Mouse (Mus musculus) granulocyte monocyte progenitor cell, adult 5-6 weeks (primary cell): ENCODE results near the gene Lyar. TPM values are rescaled to one million over a fixed set of nuclear protein-coding genes. Genes with fewer than 3 reads are reported as not detected.

Experiments used
- ATAC-seq: replicated peaks from 2 replicates; pipeline ENCODE4 v1.8.0; 2016; ENCODE audit warnings: mild to moderate bottlenecking, moderate TSS enrichment, inconsistent platforms; ENCODE audit not compliant: poor library complexity, severe bottlenecking
- total RNA-seq, 2 experiments: library from RNA; stranded (forward) in 1 of 2; stranded (reverse) in 1 of 2; fragments of 200-712, 200-1000 nt in 1 of 2; fragments of >200 nt in 1 of 2; fragmentation: Nextera tagmentation in 1 of 2; gene quantifications; 2 replicates each; pipeline ENCODE4 v1.2.3; 2014 to 2017

The Lyar gene
- total RNA-seq (2014; fragmentation: Nextera tagmentation) (92.9 and 121 TPM in 2 replicates), total RNA-seq (2017) (133 and 160 TPM in 2 replicates)

- peak; percentile 86 for ATAC-seq
Measured at GRCm38 (mm10) chr5:38220328-38220912, at the start of gene Lyar, which contains the start of gene Zbtb49. Lyar (plus strand) TSS chr5:38220470. Zbtb49 (minus strand) TSS chr5:38220457.

- ATAC-seq = no peak
Measured at GRCm38 (mm10) chr5:38173766-38174165, 46.5 kb upstream of the Lyar start.

DNA sequence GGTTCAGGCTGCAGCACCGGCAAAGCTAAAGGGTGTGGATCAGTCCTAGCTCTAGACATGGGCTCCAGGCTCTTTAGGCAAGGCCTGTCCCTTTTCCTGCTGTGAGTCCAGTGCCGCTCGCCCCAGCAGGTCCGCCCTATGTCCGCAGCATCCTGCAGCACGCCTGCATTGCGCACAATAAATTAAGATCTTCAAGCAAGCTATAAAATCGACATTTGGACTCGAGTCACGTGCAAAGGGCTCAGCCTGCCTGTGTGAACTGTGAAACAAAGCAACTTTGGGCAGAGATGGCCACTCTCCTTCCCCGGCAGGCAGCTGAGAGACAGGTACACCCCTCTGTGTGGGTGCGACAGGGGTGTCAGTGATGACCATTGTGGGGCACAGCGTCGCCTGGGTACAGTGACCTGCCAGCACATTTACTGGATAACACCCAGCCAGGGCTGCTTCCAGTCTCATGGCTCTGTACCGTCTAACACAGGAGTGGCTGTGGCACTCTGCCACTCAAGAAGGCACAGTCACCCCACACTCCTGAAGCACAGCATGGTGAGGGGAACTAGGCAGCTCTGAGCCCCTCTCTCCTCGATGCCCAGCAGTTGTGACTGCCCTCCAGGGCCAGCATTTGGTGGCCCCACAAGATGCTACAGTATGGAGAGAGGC, 45.9 kb upstream of the Lyar start:
- no peak for ATAC-seq

DNA sequence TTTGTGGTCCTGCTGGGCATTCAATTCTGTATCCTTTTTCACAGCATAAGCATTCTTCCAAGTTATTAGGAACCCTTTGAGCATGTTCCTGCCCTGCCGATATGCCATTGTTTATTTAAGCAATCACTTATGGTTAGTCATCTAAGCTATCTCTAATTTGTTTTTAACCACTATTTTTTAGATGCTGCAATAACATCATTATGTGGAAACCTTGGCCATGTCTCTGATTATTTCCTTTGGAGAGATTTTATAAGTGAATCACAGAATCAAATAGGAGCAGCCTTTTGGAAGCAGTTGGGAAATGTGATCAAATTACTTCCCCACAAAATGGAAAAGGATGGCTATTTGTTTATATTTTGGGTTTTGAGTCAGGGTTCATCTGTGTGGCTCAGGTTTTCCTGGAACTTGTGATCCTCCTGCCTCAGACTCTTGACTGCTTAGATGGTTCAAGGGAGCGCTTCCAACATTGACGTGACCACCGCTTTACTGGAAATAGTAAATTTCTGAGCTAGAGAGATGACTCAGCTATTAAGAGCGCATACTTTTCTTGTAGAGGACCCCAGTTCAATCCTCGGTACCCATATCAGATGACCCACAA, 35.5 kb upstream of the Lyar start:
- ATAC-seq = no peak

DNA sequence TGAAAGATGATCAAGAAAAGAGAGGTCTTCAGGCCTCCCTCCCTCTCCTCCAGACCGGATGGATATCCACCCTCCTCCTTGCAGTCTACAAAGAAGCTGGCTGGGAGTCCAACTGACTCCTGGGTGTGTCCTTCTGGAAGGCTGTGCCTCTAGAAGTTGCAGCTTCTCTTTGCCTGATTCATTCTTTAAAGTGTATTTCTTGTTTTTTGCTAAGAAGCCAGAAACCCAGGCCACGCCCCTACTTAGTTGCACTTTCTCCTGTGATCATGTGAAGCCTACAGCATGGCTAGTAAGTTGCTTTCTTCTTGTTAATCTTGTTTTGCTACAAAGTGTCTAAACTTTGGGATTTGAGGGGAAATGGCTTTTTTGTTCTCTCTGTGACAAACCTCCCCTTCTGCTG, 33.3 kb upstream of the Lyar start:
- ATAC-seq = no peak

DNA sequence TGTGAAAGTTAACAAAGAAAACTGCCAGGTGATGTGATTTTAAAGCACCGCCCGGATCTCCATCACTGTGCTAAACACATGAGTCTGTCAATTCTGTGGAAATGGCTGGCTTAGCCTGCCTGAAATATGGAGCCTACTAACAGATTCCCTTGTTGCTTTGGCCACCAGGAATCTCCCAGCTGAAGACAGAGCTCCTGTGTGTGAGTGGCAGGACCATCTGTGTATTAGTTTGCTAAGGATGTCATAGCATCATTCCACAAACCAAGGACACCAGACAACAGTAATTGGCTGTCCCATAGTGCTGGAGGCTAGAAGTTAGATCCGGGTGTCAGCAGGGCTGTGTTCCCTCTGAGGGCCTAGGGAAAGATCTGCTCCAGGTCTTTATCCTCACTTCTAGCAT, 29.4 kb upstream of the Lyar start:
- ATAC-seq = no peak

DNA sequence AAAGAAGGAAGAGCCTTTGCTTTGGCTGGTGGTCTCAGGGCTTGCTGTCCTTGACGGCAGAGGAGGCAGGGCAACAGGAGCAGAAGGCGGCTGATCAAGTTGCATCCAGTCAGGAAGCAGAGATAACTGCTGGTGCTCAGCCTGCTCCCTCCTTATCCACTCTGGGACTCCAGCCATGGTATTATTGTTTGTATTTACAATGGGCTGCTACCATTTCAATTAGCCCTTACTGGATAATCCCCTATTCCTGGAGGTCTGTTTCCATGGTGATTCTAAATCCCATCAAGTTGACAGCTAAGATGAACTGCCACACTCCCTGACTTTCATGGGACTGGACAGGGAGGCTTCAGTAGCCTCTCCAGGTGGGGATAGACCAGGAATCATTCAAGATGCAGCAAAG, 25.3 kb upstream of the Lyar start:
- no peak for ATAC-seq

DNA sequence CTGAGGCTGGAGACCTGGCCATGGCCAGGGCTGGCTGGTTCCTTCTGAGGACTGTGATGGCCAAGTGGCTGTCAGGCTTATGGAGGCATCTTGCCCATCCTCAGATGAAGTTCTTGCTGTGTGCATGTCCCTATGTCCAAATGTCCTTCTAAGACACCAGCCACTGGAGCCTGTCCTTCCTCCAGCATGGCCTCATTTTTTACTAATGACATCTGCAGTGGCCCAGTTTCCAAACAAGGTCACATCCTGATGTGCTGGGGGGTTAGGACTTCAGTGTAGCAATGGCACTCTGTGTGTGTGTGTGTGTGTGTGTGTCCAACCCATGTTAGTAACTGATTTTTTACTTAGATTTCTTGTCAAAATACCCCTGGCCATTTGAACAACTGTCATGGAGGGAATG, 24.3 kb upstream of the Lyar start:
- no peak for ATAC-seq

DNA sequence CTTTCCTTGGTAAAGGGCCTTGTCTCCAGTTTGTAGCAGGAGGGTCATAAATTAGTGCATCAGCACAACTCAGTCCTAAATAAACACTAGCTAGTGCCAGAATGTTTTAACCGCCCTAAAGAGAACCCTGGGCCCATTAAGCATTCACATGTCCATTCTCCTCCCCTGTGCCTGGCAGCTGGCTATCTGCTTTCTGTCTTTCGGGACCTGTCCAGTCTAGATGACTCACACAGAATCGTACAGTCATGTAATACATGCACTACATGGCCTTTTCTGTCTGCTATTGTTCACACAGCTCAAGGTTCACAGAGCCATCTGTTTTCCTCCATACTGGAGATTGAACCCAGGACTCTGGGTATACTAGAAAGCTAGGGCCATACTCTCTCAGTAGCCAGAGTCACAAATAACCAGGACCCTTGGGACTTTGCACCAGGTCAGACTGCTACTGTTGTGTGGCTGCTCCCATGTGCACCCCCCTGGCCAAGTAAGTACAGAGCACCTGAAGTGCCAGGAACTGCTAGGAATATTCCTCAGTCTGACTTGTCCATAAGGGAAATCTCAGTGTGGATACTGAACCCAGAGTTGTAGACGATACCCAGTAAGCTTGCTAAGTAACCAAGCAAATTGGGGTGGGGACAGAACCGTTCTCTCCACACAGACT, 23.3 kb upstream of the Lyar start:
- no peak for ATAC-seq

- ATAC-seq = peak; percentile 85
Measured at GRCm38 (mm10) chr5:38197482-38197823, 22.8 kb upstream of the Lyar start.

- ATAC-seq = no peak
Measured at GRCm38 (mm10) chr5:38199686-38200085, 20.6 kb upstream of the Lyar start.

DNA sequence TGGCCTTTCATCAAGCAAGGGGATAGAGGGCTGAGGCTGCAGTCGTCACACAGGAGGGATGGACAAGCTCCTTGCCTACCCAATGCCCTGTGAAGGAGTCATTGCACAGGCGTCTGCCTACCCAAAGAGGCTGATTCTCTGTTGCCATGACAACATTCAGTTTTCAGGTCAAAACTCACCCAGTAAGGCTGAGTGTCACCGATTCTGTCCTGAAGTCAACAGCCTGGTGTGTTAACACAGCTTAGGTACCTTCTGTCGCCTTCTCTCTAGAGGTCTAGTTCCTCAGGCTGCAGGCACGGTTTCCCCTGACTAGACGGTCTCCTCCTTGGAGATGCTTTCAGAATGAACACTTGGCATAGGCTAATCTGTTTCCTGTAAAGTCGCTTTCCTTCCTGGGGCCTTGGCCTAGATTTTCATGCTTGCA, 15.0 kb upstream of the Lyar start:
- ATAC-seq = no peak

DNA sequence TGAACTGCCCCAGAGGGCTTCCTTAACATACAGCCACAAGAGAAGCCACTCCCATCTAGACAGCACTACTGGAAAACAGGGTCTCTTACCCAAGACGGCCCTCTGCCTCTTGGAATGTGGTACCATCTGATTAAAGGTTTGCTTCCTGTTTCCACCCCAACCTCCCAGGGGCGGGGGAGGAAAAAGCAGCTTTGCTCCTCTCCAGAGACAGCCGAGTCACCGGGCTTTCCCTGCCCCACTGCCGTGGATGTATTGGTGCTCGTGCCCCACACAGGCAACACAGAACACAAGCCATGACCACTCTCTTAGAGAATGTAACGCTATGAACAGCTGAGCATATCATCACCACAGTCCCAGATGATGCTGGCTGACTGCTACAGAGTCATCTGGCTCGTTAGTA, 11.3 kb upstream of the Lyar start:
- ATAC-seq = 0 out of 2 replicates have a peak, but pooled peaks have one; percentile 15

- peak; percentile 88 for ATAC-seq
Measured at GRCm38 (mm10) chr5:38211691-38212090, 8.6 kb upstream of the Lyar start.

GRCm38 (mm10) chr5:38213009-38213408, 7.3 kb upstream of the Lyar start:
- ATAC-seq = no peak

DNA sequence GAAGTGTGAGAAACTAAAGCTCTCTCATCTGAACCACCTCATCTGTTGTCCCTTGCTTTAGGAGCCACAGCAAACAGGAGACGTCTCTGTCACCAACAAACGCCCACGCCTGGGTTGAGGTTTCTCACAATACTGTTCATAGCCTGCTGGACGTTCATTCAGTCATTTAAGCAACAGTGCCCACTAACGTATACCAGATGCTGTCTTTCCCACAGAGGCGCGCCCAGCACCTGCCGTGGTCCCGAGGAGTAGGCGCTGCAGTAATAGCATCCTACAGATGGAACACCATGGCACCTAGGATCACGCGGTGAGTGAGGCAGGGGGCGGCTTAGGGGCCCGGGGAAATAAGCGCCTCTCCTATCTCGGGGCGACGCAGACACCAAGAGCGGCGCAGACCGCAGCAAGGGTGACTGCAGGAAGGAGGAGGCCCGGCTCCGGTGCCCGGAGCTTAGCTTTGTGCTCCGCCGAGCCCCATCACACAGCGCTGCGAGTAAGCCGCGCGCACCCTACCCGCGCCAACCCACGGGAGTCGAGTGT, 431 bp upstream of the Lyar start:
- ATAC-seq = peak; percentile 47

- peak; percentile 88 for ATAC-seq
Measured at GRCm38 (mm10) chr5:38235422-38235821, 15.2 kb downstream of the Lyar start.

- ATAC-seq = no peak
Measured at GRCm38 (mm10) chr5:38236627-38237026, 16.4 kb downstream of the Lyar start.

GRCm38 (mm10) chr5:38240727-38241472, 20.6 kb downstream of the Lyar start:
- no peak for ATAC-seq

DNA sequence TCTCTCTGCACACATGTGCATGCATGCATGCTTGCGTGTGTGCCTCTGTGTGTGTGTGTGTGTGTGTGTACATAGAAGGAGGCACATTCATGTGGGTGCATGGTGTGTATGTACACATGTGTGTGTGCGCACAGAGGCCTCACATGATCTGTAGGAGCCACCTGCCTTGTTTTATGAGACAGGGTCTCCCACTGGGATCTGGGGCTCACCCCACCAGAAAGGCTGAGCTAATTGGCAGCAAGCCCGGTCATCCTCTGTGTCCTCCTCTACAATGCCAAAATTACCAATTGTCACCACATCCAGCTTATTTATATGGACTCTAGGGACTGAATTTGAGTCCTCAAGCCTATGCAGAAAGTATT, 21.2 kb downstream of the Lyar start:
- no peak for ATAC-seq
